Mouse (Mus musculus) liver, embryonic 16.5 days (tissue): ENCODE results near the gene Prpf38b. TPM values are rescaled to one million over a fixed set of nuclear protein-coding genes. Genes with fewer than 3 reads are reported as not detected.

Experiments
- ATAC-seq: fragments of 200-750 bp; cut with Nextera tagmentation; 2 replicates; pipeline ENCODE4 v1.8.0; 2017; ENCODE audit warnings: low read depth, mild to moderate bottlenecking, moderate number of reproducible peaks, moderate library complexity
- H3K27ac ChIP-seq: fragments of 300-500 bp; sonication (generic); 2 replicates; pipeline ENCODE4 v1.5.1; 2014; ENCODE audit warnings: mild to moderate bottlenecking, low read length
- H3K27me3 ChIP-seq: fragments of 300-500 bp; sonication (generic); 2 replicates; pipeline ENCODE4 v1.6.1; 2014; ENCODE audit warnings: low read depth, low read length, mixed read lengths; ENCODE audit not compliant: control insufficient read depth, insufficient read depth
- H3K36me3 ChIP-seq: fragments of 300-500 bp; sonication (generic); 2 replicates; pipeline ENCODE4 v1.6.1; 2014; ENCODE audit warnings: mild to moderate bottlenecking; ENCODE audit not compliant: control insufficient read depth, insufficient read depth
- H3K4me1 ChIP-seq: fragments of 300-500 bp; sonication (generic); 2 replicates; pipeline ENCODE4 v1.6.1; 2014; ENCODE audit warnings: low read depth, low read length, mixed read lengths; ENCODE audit not compliant: control insufficient read depth
- H3K4me2 ChIP-seq: fragments of 300-500 bp; sonication (generic); 2 replicates; pipeline ENCODE4 v1.6.1; 2014; ENCODE audit warnings: low read depth, low read length, mixed read lengths
- H3K4me3 ChIP-seq: fragments of 300-500 bp; sonication (generic); 2 replicates; pipeline ENCODE4 v1.5.1; 2014; ENCODE audit warnings: low read depth, mild to moderate bottlenecking, low read length
- H3K9ac ChIP-seq: fragments of 300-500 bp; sonication (generic); 2 replicates; pipeline ENCODE4 v1.6.1; 2014; ENCODE audit warnings: low read depth, low read length
- H3K9me3 ChIP-seq: fragments of 300-500 bp; sonication (generic); replicated peaks from 2 replicates; pipeline ENCODE4 v1.6.1; 2016; ENCODE audit warnings: low read length; ENCODE audit not compliant: control insufficient read depth
- WGBS: fragments of 180-500 bp; shearing (Covaris S2); extraction: QIAGEN DNeasy Blood & Tissue Kit; methylation state at CpG from one replicate; pipeline ENCODE4 v1.1.7; 2014; ENCODE audit not compliant: insufficient replicate concordance; 5-methylcytosine and 5-hydroxymethylcytosine counted together
- polyA plus RNA-seq: library from polyadenylated mRNA; unstranded; fragments of >200 nt; fragmentation: Nextera tagmentation; extraction: Ambion mirVana; gene quantifications from 2 replicates; pipeline ENCODE4 v1.2.1, GENCODE M21; 2015

The Prpf38b gene
- polyA plus RNA-seq, 1 experiment from 2014 or later = 24.5 TPM

DNA sequence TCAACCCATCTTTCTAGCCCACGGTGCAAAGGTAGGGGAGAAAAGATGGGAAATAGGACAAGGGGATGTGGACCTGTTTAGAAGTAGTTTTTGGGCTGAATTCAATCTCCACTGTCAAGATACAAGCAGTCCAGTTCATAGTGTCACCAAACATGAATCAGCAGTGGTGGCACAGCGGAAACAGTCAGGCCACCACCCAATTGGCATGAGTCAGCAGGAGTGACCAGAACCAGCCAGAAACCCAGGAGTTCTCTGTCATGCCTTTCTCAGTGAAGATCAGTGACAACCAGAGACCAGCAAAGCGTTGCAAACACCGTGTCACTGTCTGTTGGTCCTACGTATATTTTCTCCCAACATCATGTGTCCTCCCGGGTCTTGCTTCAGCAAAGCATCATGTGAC lies 22.0 kb upstream of the Prpf38b start:
- Histone ChIP-seq H3K9me3 (no peaks in the 10 kb centered on the region), H3K4me1 (no peaks in the 10 kb centered on the region), H3K9ac (no peak overlapping the region), H3K4me2 (no peak overlapping the region), H3K27me3 (no peaks in the 10 kb centered on the region), H3K27ac (no peak overlapping the region), H3K36me3 (no peaks in the 10 kb centered on the region), H3K4me3 (no peak overlapping the region)
- 77% methylated on average over 6 of the region's 6 CpGs for WGBS
- no peak for ATAC-seq

DNA sequence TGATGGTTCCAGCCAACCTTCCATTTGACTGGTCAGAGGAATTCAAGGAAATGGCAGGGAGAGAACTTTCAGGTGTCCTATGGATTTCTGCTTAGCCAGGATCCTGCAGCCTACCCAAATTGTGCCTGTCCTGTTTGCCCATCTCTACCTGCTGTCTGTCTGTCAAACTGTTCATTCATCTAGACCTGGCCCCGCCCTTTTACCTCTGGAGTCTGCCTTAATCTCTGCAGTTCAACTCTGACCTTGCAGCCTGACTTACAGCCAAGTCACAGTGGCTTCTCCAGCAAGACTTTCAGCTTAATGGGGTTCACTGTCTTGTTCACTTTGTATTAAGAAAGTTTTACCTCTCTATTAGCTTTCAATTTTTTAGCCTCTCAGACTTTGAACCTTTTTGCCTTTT lies 14.8 kb upstream of the Prpf38b start:
- H3K27me3 ChIP-seq = no peaks in the 10 kb centered on the region
- no peak for ATAC-seq

DNA sequence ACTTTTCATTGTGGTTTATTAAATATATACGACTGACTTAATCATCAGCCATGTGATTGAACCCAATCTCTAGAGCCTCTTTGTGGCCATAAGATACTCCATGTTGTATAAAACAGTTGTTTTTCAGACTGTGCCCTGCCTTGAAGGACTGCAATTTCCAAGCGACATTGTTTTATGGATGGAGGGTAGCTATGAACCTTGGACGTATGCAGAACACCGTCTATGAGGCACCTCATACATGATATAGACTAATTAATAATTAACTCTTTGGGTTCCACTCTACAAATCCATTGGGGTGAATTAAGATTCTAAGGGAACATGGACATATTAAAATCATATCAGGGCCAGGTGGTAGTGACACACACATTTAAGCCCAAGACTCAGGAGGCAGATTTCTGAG lies 14.2 kb upstream of the Prpf38b start:
- no peak for ATAC-seq
- Histone ChIP-seq H3K36me3 (no peaks in the 10 kb centered on the region), H3K27me3 (no peaks in the 10 kb centered on the region), H3K9me3 (no peaks in the 10 kb centered on the region), H3K4me3 (no peak overlapping the region), H3K9ac (no peak overlapping the region), H3K4me1 (peaks cover 10% of the 10 kb centered on the region), H3K4me2 (no peak overlapping the region), H3K27ac (no peak overlapping the region)
- 66% methylated on average over 4 of the region's 4 CpGs for WGBS

More for the DNA sequence above, 14.8 kb upstream of the Prpf38b start:
- Histone ChIP-seq H3K9me3 (no peaks in the 10 kb centered on the region), H3K4me3 (no peak overlapping the region), H3K4me1 (peaks cover 10% of the 10 kb centered on the region), H3K9ac (no peak overlapping the region), H3K4me2 (no peak overlapping the region), H3K27ac (no peak overlapping the region), H3K36me3 (no peaks in the 10 kb centered on the region)
- WGBS = 85% methylated on average over 1 of the region's 1 CpGs

DNA sequence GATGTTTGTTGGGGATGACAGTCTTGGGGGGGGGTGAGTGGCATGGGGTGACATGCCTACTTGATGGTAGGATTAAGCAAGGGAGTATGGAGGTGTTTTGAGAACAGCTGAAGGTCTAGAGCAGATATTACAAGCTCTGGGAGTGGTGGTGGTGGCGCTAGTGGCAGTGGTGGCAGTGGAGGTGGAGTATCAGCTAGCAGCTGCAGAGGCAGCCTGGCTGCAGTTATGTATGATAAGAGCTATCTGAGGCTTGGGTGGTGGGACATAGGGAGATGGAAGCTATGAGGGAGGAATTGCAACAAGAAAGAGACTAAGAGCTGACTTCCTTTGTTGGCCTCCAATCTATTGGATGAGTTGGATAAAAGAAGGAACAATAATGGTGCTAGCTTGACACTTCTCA lies 10.3 kb upstream of the Prpf38b start:
- H3K4me2 ChIP-seq = no peak overlapping the region
- 0 out of 2 replicates have a peak overlapping the region, but pooled peaks have one; percentile 6 for H3K27ac ChIP-seq
- ATAC-seq = peak; percentile 94
- H3K4me1 ChIP-seq = peaks cover 10% of the 10 kb centered on the region
- no peaks in the 10 kb centered on the region for H3K36me3 ChIP-seq
- H3K9me3 ChIP-seq = no peaks in the 10 kb centered on the region
- no peaks in the 10 kb centered on the region for H3K27me3 ChIP-seq
- 21% methylated on average over 1 of the region's 1 CpGs for WGBS
- H3K9ac ChIP-seq = no peak overlapping the region
- H3K4me3 ChIP-seq = no peak overlapping the region

DNA sequence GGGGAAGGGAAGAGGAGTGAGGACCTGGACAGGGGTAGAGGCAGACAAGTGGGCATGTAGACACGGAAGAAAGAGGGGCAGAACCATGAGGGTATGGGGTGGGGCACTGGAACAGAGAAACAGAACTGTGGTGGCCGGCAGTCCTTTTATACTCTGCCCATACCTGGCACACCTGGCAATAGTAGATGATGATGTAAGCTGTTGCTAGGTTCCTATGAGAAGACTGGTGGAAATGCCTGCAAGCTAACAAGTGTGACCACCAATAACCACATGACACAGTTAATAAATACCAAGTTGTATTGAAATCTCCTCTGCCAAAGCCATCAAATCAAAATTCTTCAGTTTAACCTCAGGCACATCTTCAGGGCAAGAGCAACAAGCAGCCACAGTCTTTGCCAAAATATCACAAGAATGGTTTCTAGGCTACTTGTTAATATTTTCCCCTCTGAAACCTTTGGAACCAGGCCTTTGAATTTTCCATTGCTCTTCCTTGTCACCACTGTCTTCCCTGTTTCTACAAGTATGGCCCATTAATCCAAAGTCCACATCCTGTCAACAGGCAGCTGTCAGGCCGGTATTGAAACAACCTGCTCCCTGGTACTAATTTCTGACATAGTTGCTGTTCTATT lies 9.0 kb upstream of the Prpf38b start:
- Histone ChIP-seq H3K27ac (no peak overlapping the region), H3K4me3 (no peak overlapping the region), H3K9me3 (no peaks in the 10 kb centered on the region), H3K27me3 (no peaks in the 10 kb centered on the region), H3K36me3 (no peaks in the 10 kb centered on the region), H3K4me2 (no peak overlapping the region), H3K4me1 (peaks cover 10% of the 10 kb centered on the region), H3K9ac (no peak overlapping the region)
- no peak for ATAC-seq
- WGBS = 67% methylated on average over 3 of the region's 3 CpGs

DNA sequence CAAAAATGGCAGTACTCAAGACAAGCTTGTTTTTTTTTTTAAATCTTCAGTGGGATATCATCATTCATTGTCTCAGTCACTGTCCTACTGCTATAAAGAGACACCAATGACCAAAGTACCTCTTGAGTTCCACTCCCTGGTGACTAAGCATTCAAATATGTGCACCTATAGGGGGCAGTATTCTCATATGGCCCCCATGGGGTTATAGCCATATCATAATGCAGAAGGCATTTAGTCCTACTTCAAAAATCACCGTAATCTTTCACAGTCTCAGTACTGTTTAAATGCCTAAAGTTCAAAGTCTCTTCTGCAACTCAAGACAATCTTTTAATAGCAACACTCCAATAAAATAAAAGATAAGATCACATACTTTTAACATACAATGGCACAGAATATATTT lies 7.3 kb upstream of the Prpf38b start:
- no peak overlapping the region for H3K4me2 ChIP-seq
- ATAC-seq = no peak
- no peaks in the 10 kb centered on the region for H3K36me3 ChIP-seq
- no peaks in the 10 kb centered on the region for H3K27me3 ChIP-seq
- no peak overlapping the region for H3K27ac ChIP-seq
- H3K4me3 ChIP-seq = no peak overlapping the region
- peaks cover 10% of the 10 kb centered on the region for H3K4me1 ChIP-seq
- no peaks in the 10 kb centered on the region for H3K9me3 ChIP-seq
- WGBS = 86% methylated on average over 1 of the region's 1 CpGs
- no peak overlapping the region for H3K9ac ChIP-seq

DNA sequence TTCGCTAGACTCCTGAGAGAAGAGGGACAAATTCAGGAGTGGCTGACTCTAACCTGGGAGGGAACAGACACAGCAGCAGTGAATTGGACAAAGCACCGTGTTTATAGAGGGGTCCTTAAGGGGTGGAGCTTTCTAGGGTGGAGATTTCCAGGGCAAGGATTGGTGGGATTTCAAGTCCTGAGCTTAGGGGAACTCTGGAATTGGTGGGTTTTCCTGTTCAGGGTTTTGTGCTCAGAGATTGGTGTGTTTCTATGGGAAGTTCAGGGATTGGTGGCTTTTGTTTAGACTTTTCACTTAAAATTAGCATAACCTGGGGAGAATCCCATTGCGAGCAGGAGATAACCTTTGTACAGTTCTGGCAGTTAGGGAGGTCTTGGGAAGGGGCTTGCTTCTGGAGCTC lies 6.5 kb upstream of the Prpf38b start:
- no peak overlapping the region for H3K4me2 ChIP-seq
- no peak overlapping the region for H3K4me3 ChIP-seq
- H3K36me3 ChIP-seq = no peaks in the 10 kb centered on the region
- no peaks in the 10 kb centered on the region for H3K27me3 ChIP-seq
- peaks cover 10% of the 10 kb centered on the region for H3K4me1 ChIP-seq
- WGBS = 63% methylated on average over 3 of the region's 3 CpGs
- H3K9me3 ChIP-seq = no peaks in the 10 kb centered on the region
- no peak overlapping the region for H3K27ac ChIP-seq
- no peak overlapping the region for H3K9ac ChIP-seq
- ATAC-seq = no peak

DNA sequence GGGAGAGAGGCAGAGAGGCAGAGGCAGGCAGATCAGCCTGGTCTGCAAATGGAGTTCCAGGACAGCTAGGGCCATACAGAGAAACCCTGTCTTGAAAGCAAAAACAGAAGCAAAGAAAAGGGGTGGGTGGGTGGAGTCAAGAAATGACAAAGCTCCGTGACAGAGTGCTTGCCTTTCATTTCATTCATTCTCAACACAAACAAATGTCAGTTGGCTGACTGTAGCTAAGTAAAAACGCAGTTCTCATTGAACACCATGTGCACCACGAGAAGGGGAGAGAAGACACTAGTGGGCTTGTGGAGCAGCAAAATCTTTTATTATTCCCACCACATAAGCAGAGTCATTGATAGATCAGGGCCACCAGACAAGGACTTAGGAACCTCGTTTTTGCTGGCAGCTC lies 5.3 kb upstream of the Prpf38b start:
- H3K9me3 ChIP-seq = no peaks in the 10 kb centered on the region
- 41% methylated on average over 4 of the region's 4 CpGs for WGBS
- H3K27me3 ChIP-seq = no peaks in the 10 kb centered on the region
- H3K4me1 ChIP-seq = peaks cover 6% of the 10 kb centered on the region
- no peak overlapping the region for H3K9ac ChIP-seq
- H3K36me3 ChIP-seq = no peaks in the 10 kb centered on the region
- ATAC-seq = no peak
- H3K27ac ChIP-seq = no peak overlapping the region
- H3K4me2 ChIP-seq = no peak overlapping the region
- H3K4me3 ChIP-seq = no peak overlapping the region

DNA sequence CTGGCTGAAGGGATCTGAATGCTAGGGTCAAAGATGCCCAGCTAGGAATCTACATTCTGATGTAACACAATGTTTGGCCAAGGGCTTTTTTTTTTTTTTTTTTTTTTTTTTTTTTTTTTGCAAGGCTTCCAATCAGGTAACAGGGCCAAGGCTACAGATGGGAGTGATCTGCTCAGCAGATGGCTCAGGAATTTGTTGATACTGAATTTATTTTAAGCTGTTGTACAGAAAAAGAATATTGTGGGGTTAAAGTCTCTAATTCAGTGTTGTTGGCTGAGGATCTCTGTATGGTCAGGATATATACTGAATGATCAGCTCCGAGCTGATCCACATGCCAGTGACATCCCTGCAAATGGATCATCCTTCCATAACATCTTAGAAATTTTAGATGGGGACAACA lies 4.5 kb upstream of the Prpf38b start:
- no peaks in the 10 kb centered on the region for H3K9me3 ChIP-seq
- no peak for ATAC-seq
- H3K9ac ChIP-seq = no peak overlapping the region
- H3K4me1 ChIP-seq = no peaks in the 10 kb centered on the region; the same call in 1 of the 2 replicates
- H3K36me3 ChIP-seq = no peaks in the 10 kb centered on the region
- H3K27me3 ChIP-seq = no peaks in the 10 kb centered on the region
- no peak overlapping the region for H3K27ac ChIP-seq
- no peak overlapping the region for H3K4me2 ChIP-seq
- WGBS = 60% methylated on average over 1 of the region's 1 CpGs
- no peak overlapping the region for H3K4me3 ChIP-seq
